Mouse (Mus musculus) kidney, embryonic 14.5 days (tissue): Measurements from ENCODE around the gene Actr10. TPM values are rescaled to one million over a fixed set of nuclear protein-coding genes. Genes with fewer than 3 reads are reported as not detected.

Source experiments
- ATAC-seq: fragments of 200-750 bp; cut with Nextera tagmentation; 2 replicates; pipeline ENCODE4 v1.8.0; 2017; ENCODE audit warnings: moderate number of reproducible peaks, mild to moderate bottlenecking, moderate TSS enrichment, moderate library complexity; ENCODE audit not compliant: low FRiP score, low TSS enrichment
- H3K27ac ChIP-seq: fragments of 300-500 bp; sonication (generic); 2 replicates; pipeline ENCODE4 v1.5.1; 2014; ENCODE audit warnings: low read depth, mild to moderate bottlenecking, low read length, moderate library complexity, mixed read lengths
- H3K27me3 ChIP-seq: fragments of 300-500 bp; sonication (generic); 2 replicates; pipeline ENCODE4 v1.6.1; 2014; ENCODE audit warnings: mild to moderate bottlenecking, low read length; ENCODE audit not compliant: control insufficient read depth, insufficient read depth
- H3K36me3 ChIP-seq: fragments of 300-500 bp; sonication (generic); 2 replicates; pipeline ENCODE4 v1.6.1; 2014; ENCODE audit warnings: low read length, mixed read lengths; ENCODE audit not compliant: control insufficient read depth, insufficient read depth
- H3K4me1 ChIP-seq: fragments of 300-500 bp; sonication (generic); 2 replicates; pipeline ENCODE4 v1.6.1; 2014; ENCODE audit warnings: low read length, mixed read lengths; ENCODE audit not compliant: control insufficient read depth, insufficient read depth
- H3K4me2 ChIP-seq: fragments of 300-500 bp; sonication (generic); replicated peaks from 2 replicates; pipeline ENCODE4 v1.6.1; 2014; ENCODE audit warnings: low read depth, mild to moderate bottlenecking, low read length
- H3K4me3 ChIP-seq: fragments of 300-500 bp; sonication (generic); 2 replicates; pipeline ENCODE4 v1.5.1; 2014; ENCODE audit warnings: mild to moderate bottlenecking, low read length
- H3K9ac ChIP-seq: fragments of 300-500 bp; sonication (generic); 2 replicates; pipeline ENCODE4 v1.6.1; 2014; ENCODE audit warnings: low read depth, mild to moderate bottlenecking, low read length, moderate library complexity
- H3K9me3 ChIP-seq: fragments of 300-500 bp; sonication (generic); 2 replicates; pipeline ENCODE4 v1.6.1; 2016; ENCODE audit warnings: low read length; ENCODE audit not compliant: control insufficient read depth
- WGBS: fragments of 180-500 bp; shearing (Covaris S2); extraction: QIAGEN DNeasy Blood & Tissue Kit; methylation state at CpG from one replicate; pipeline ENCODE4 v1.1.7; 2014; 5-methylcytosine and 5-hydroxymethylcytosine counted together
- polyA plus RNA-seq: library from polyadenylated mRNA; unstranded; fragments of >200 nt; fragmentation: Nextera tagmentation; extraction: Ambion mirVana; gene quantifications from 2 replicates; pipeline ENCODE4 v1.2.1, GENCODE M21; 2014

The Actr10 gene
- polyA plus RNA-seq = 249 and 257 TPM in 2 replicates

DNA sequence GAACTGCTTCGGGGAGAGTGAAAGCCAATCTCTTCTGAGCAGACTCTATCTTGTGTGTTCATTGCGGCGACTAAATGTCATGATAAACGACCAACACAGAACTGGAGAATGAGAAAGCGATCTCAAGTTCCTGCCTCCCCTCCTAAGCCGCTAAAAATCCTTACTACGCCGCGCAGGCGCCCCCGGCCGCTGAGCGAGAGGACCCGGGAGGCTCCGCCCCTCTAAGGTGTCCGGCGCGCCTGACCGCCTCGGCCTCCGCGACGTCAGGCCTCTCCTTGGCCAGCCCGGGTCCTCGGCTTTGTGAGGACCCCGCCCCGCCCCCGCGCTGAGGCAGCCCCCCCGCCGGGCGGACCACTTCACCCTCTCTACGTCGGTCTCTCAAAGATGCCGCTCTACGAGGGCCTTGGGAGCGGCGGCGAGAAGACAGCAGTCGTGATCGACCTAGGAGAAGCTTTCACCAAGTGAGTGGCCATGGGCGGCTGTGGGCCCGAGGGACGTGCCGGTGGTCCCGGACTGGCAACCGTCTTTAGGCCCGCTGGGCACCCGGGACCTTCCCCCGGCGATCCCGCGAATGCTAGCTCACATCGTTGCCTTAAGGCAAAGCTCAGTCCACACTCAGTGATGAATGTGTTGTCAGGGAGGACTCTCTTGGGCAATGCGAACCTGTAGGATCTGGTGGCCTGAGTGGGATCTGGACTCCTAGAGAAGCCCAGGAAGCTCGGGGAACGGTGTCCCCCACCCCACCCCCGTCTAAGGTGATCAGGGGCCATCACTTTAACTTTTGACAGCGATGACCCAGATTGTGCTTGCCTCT lies at the start of gene Actr10:
Gene Actr10 (plus strand): TSS at position 287 of the 814 bp plus-strand sequence.
- Histone ChIP-seq H3K9me3 (no peaks in the 10 kb centered on the region; the same call in 1 of the 2 replicates), H3K36me3 (peaks cover 12% of the 10 kb centered on the region), H3K4me1 (no peaks in the 10 kb centered on the region; the same call in 1 of the 2 replicates), H3K9ac (peak within 1 kb of the TSS; percentile 87), H3K4me3 (peak within 1 kb of the TSS; percentile 97), H3K27ac (peak within 1 kb of the TSS; percentile 86; the same call in 1 of the 2 replicates), H3K27me3 (no peaks in the 10 kb centered on the region), H3K4me2 (peak within 1 kb of the TSS; percentile 48)
- WGBS = under 1% methylated on average over 59 of the region's 59 CpGs
- peak; percentile 98 for ATAC-seq

DNA sequence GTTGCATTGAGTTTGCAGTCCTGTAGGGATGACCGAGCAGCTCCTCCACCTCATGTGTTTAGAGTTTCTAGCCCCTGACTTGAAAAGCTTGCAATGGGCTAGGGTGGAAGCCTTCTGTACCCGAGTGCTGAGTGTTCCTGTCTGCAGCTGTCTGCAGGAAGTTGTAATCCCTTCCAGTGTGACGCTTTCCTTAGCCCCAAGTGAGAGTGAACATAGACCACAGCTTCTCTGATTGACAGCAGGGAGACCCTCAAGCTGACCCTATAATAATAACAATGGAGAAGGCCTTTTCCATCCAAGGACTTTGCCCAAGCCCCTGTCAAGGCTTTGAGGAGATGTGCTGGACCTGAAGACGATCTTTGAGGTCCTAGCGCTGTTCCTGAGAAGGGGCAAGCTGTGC lies 47.3 kb upstream of the Actr10 start:
- no peak overlapping the region for H3K4me2 ChIP-seq
- ATAC-seq = no peak
- H3K36me3 ChIP-seq = peaks cover 12% of the 10 kb centered on the region; the same call in 1 of the 2 replicates
- 79% methylated on average over 5 of the region's 5 CpGs for WGBS
- H3K4me3 ChIP-seq = no peak overlapping the region
- no peak overlapping the region for H3K27ac ChIP-seq
- H3K9ac ChIP-seq = no peak overlapping the region
- no peaks in the 10 kb centered on the region for H3K27me3 ChIP-seq
- H3K4me1 ChIP-seq = no peaks in the 10 kb centered on the region
- no peaks in the 10 kb centered on the region for H3K9me3 ChIP-seq

DNA sequence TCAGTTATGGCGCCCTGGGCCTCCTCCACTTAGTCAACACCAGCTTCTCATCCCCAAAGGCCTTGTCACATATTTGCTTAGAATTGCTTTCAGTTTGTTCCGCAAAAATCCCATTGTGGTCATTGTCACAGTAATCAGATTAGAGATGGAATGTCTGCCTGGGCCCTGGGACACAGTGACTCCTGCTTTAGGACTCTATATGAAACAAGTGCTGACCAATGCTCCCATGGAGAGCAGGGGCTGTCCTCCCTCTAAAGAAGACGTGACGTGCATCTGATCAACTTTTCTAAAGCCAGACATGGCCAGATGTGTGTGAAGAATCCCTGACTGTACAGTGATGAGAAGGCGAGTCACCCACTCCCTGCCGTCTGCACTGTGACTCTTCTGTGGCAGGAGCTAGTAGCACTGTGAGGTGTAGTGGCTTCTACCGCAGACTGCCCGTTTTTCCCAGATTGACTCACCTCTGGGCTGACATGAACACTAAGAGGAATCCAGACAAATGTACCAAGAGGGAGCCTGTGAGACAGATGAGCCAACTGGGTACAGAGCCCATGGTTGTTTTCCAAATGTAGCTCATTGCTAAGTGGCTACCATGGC lies 46.7 kb upstream of the Actr10 start:
- H3K36me3 ChIP-seq = peaks cover 12% of the 10 kb centered on the region; the same call in 1 of the 2 replicates
- no peaks in the 10 kb centered on the region for H3K9me3 ChIP-seq
- no peaks in the 10 kb centered on the region for H3K4me1 ChIP-seq
- H3K9ac ChIP-seq = no peak overlapping the region
- H3K27ac ChIP-seq = no peak overlapping the region
- H3K4me3 ChIP-seq = no peak overlapping the region
- ATAC-seq = no peak
- no peak overlapping the region for H3K4me2 ChIP-seq
- H3K27me3 ChIP-seq = no peaks in the 10 kb centered on the region
- WGBS = 94% methylated on average over 8 of the region's 8 CpGs

DNA sequence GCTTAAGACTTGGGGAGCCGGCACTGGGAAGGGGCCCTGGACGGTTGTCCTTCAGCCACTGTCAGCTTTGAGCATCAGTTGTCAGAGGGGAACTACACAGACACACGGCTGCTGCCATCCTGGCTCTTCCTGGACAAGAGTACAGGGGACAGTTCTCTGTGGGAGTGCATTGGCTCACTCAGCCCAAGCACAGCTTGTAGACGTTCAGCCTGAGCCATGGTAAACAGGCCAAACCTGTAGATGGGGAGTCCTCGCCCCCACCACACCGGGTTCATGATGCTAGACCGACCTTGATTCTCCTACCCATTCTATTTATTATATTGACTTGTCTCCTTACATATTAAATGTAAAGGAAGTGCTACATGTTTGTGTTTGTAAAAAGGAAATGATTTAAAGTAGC lies 42.4 kb upstream of the Actr10 start:
- no peaks in the 10 kb centered on the region for H3K4me1 ChIP-seq
- no peaks in the 10 kb centered on the region for H3K27me3 ChIP-seq
- WGBS = 72% methylated on average over 7 of the region's 7 CpGs
- H3K9ac ChIP-seq = no peak overlapping the region
- H3K9me3 ChIP-seq = no peaks in the 10 kb centered on the region
- H3K4me3 ChIP-seq = no peak overlapping the region
- peaks cover 21% of the 10 kb centered on the region; the same call in 1 of the 2 replicates for H3K36me3 ChIP-seq
- no peak overlapping the region for H3K4me2 ChIP-seq
- H3K27ac ChIP-seq = no peak overlapping the region
- no peak for ATAC-seq

DNA sequence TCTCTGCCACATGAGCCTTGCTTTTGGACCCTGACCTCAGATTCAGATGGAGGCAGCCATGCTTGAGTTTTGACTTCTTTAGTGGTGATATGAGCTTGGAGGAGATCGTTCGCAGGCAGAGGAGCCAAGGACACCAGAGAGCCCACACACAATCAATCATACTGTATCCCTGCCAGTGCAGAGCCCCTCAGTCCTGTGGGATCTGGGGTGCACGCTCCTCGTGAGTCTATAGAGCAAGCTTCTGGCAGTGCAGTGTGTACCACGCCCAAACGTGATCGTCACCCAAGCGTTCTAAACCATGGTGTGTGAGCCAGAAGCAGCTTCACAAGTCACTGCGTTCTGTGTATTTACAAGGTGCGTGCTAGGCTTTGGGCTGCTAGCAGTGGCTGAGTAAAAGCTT lies 41.6 kb upstream of the Actr10 start:
- ATAC-seq = no peak
- no peaks in the 10 kb centered on the region for H3K9me3 ChIP-seq
- no peaks in the 10 kb centered on the region for H3K4me1 ChIP-seq
- H3K9ac ChIP-seq = no peak overlapping the region
- H3K4me3 ChIP-seq = no peak overlapping the region
- H3K27me3 ChIP-seq = no peaks in the 10 kb centered on the region
- no peak overlapping the region for H3K4me2 ChIP-seq
- 73% methylated on average over 10 of the region's 10 CpGs for WGBS
- H3K36me3 ChIP-seq = peaks cover 21% of the 10 kb centered on the region; the same call in 1 of the 2 replicates
- no peak overlapping the region for H3K27ac ChIP-seq

DNA sequence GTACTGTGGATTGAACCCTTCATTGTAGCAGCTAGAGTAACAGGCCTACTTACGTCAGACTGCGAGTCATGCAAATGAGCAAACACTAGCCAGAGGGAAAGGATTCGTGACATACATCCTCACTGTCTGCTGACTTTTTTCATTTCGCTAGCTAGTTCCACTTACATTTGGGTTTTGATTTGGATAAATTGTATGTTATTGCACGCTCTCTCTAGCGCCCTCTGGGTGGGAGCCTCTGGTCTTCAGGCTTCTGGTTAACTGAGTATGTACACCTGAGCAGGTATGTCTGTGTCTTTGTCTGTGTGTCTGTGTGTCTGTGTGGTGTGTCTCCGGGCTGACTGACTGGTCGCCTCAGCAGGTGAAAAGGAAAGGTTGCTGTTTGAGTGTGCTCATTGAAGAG lies 40.2 kb upstream of the Actr10 start:
- Histone ChIP-seq H3K27me3 (no peaks in the 10 kb centered on the region), H3K27ac (no peak overlapping the region), H3K9me3 (no peaks in the 10 kb centered on the region), H3K36me3 (peaks cover 16% of the 10 kb centered on the region; the same call in 1 of the 2 replicates), H3K4me1 (no peaks in the 10 kb centered on the region), H3K9ac (no peak overlapping the region), H3K4me3 (no peak overlapping the region), H3K4me2 (no peak overlapping the region)
- ATAC-seq = no peak
- 84% methylated on average over 8 of the region's 8 CpGs for WGBS

DNA sequence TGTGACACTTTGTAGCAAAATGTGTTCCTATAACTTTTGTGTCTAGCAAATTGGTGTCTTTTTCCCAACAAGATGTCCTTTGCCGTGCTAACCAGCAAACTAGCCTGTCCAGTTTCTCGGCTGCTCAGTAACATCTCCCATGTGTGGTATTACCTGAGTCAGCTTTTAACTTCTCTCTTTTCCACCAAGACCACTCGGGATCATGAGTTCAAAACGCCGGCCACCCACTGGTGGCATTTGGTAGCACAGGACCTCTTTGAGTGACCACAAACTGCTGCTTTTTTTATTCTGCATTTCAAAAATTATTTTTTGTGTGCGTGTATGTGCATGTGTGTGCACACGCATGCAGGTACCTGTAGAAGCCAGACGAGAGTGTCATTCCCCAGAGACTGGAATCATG lies 39.2 kb upstream of the Actr10 start:
- no peak overlapping the region for H3K4me3 ChIP-seq
- H3K4me2 ChIP-seq = no peak overlapping the region

DNA sequence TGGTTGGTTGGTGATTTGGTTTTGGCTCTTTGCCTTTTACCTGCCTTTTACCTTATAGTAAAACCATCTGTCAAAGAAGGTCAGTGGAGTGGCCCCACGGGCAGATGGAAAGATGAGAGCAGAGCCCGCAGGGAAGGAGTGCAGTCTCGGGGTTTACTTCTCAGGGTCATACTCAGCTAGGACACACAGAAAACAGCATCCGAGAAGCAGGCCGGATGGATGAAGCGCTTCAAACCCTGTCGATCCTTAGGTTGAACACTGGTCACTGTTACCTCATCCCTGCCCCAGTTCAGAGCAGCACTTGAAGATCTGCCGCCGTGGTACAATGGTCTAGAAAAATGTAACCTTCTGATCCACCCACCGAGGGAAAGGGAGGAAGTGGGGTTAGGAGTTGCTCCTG lies 33.2 kb upstream of the Actr10 start:
- H3K4me1 ChIP-seq = no peaks in the 10 kb centered on the region
- ATAC-seq = no peak
- WGBS = 84% methylated on average over 10 of the region's 10 CpGs

More for the DNA sequence above, 39.2 kb upstream of the Actr10 start:
- Histone ChIP-seq H3K36me3 (peaks cover 16% of the 10 kb centered on the region; the same call in 1 of the 2 replicates), H3K9me3 (no peaks in the 10 kb centered on the region), H3K9ac (no peak overlapping the region), H3K27me3 (no peaks in the 10 kb centered on the region), H3K27ac (no peak overlapping the region), H3K4me1 (no peaks in the 10 kb centered on the region)
- 90% methylated on average over 8 of the region's 8 CpGs for WGBS
- ATAC-seq = no peak

DNA sequence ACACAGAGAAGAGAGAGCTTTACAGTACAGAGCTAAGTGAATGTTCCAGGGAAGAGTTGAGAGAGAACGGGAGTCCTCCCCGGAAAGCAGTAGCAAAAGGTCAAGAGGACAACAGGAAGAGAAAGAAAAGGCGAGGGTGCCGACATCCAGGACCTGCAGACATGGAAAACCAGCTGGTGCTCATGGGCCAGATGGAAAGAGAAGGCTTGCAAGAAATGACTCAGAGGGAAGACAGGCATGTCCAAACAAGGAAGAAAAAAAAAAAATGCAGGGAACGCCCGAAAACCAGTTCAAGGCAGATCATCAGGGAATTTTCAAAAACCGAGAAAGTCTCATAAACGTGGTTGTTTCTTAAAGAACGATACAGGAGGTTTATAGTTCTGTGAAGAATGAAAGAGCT lies 30.8 kb upstream of the Actr10 start:
- Histone ChIP-seq H3K4me1 (no peaks in the 10 kb centered on the region), H3K27ac (no peak overlapping the region), H3K27me3 (no peaks in the 10 kb centered on the region), H3K4me3 (no peak overlapping the region), H3K36me3 (no peaks in the 10 kb centered on the region; the same call in 1 of the 2 replicates), H3K9me3 (peaks cover 2% of the 10 kb centered on the region; the same call in 1 of the 2 replicates), H3K9ac (no peak overlapping the region), H3K4me2 (no peak overlapping the region)
- no peak for ATAC-seq
- 77% methylated on average over 9 of the region's 9 CpGs for WGBS

More for the DNA sequence above, 33.2 kb upstream of the Actr10 start:
- Histone ChIP-seq H3K36me3 (no peaks in the 10 kb centered on the region; the same call in 1 of the 2 replicates), H3K9me3 (peaks cover 2% of the 10 kb centered on the region; the same call in 1 of the 2 replicates), H3K4me3 (no peak overlapping the region), H3K4me2 (no peak overlapping the region), H3K27ac (no peak overlapping the region), H3K9ac (no peak overlapping the region), H3K27me3 (no peaks in the 10 kb centered on the region)
